Mouse (Mus musculus) neural tube, embryonic 11.5 days (tissue): ENCODE measurements around the gene Arhgap30. TPM values are rescaled to one million over a fixed set of nuclear protein-coding genes. Genes with fewer than 3 reads are reported as not detected.

Experiments
- ATAC-seq: fragments of 200-750 bp; cut with Nextera tagmentation; 2 replicates; pipeline ENCODE4 v1.8.0; 2017; ENCODE audit warnings: moderate number of reproducible peaks, mild to moderate bottlenecking, moderate TSS enrichment, moderate library complexity; ENCODE audit not compliant: insufficient read depth, low FRiP score, low TSS enrichment
- DNase-seq: peaks from one replicate; pipeline ENCODE4 v3.0.0-alpha.2; 2015; ENCODE audit warnings: low spot score
- H3K27ac ChIP-seq: fragments of 300-500 bp; sonication (generic); 2 replicates; pipeline ENCODE4 v1.5.1; 2014; ENCODE audit warnings: low read depth, mild to moderate bottlenecking, low read length
- H3K27me3 ChIP-seq: fragments of 300-500 bp; sonication (generic); 2 replicates; pipeline ENCODE4 v1.6.1; 2014; ENCODE audit warnings: mild to moderate bottlenecking, low read length, mixed read lengths; ENCODE audit not compliant: control insufficient read depth, insufficient read depth
- H3K36me3 ChIP-seq: fragments of 300-500 bp; sonication (generic); 2 replicates; pipeline ENCODE4 v1.6.1; 2014; ENCODE audit warnings: mild to moderate bottlenecking, low read length, moderate library complexity, mixed read lengths; ENCODE audit not compliant: control insufficient read depth, insufficient read depth
- H3K4me1 ChIP-seq: fragments of 300-500 bp; sonication (generic); 2 replicates; pipeline ENCODE4 v1.6.1; 2014; ENCODE audit warnings: low read length, mixed read lengths; ENCODE audit not compliant: control insufficient read depth, insufficient read depth
- H3K4me2 ChIP-seq: fragments of 300-500 bp; sonication (generic); 2 replicates; pipeline ENCODE4 v1.6.1; 2014; ENCODE audit warnings: low read depth, mild to moderate bottlenecking, moderate library complexity
- H3K4me3 ChIP-seq: fragments of 300-500 bp; sonication (generic); 2 replicates; pipeline ENCODE4 v1.5.1; 2014; ENCODE audit warnings: low read depth, low read length
- H3K9ac ChIP-seq: fragments of 300-500 bp; sonication (generic); 2 replicates; pipeline ENCODE4 v1.6.1; 2014; ENCODE audit warnings: mild to moderate bottlenecking, low read length
- H3K9me3 ChIP-seq: fragments of 300-500 bp; sonication (generic); 2 replicates; pipeline ENCODE4 v1.6.1; 2016; ENCODE audit warnings: low read length; ENCODE audit not compliant: control insufficient read depth
- WGBS: fragments of 180-500 bp; shearing (Covaris S2); extraction: QIAGEN DNeasy Blood & Tissue Kit; methylation state at CpG from one replicate; pipeline ENCODE4 v1.1.7; 2014; 5-methylcytosine and 5-hydroxymethylcytosine counted together
- polyA plus RNA-seq: library from polyadenylated mRNA; unstranded; fragments of >200 nt; fragmentation: Nextera tagmentation; extraction: Ambion mirVana; gene quantifications from 2 replicates; pipeline ENCODE4 v1.2.1, GENCODE M21; 2014

Gene Arhgap30
- polyA plus RNA-seq, 1 experiment from 2014 or later = 0.78 TPM

- ATAC-seq (no peak), DNase-seq (no peak)
- H3K27me3 ChIP-seq = no peaks in the 10 kb centered on the region
- no peaks in the 10 kb centered on the region for H3K4me1 ChIP-seq
- H3K4me2 ChIP-seq = no peak overlapping the region
- H3K36me3 ChIP-seq = no peaks in the 10 kb centered on the region
- no peak overlapping the region for H3K27ac ChIP-seq
- H3K4me3 ChIP-seq = no peak overlapping the region
- H3K9me3 ChIP-seq = no peaks in the 10 kb centered on the region
- 78% methylated on average over 6 of the region's 6 CpGs for WGBS
- H3K9ac ChIP-seq = no peak overlapping the region
Measured at GRCm38 (mm10) chr1:171454926-171455325, 66.2 kb downstream of the Arhgap30 start.

- no peaks in the 10 kb centered on the region for H3K27me3 ChIP-seq
- H3K9ac ChIP-seq = no peak overlapping the region
- no peaks in the 10 kb centered on the region for H3K36me3 ChIP-seq
- H3K4me3 ChIP-seq = no peak overlapping the region
- no peak for ATAC-seq
- H3K27ac ChIP-seq = no peak overlapping the region
- H3K4me1 ChIP-seq = no peaks in the 10 kb centered on the region
- H3K9me3 ChIP-seq = no peaks in the 10 kb centered on the region
- 100% methylated on average over 1 of the region's 1 CpGs for WGBS
- no peak for DNase-seq
- H3K4me2 ChIP-seq = no peak overlapping the region
Measured at GRCm38 (mm10) chr1:171457568-171457967, 68.8 kb downstream of the Arhgap30 start.

- no peak overlapping the region for H3K9ac ChIP-seq
- H3K4me3 ChIP-seq = no peak overlapping the region
- DNase-seq (no peak), ATAC-seq (no peak)
- no peaks in the 10 kb centered on the region for H3K9me3 ChIP-seq
- WGBS = 53% methylated on average over 5 of the region's 5 CpGs
- H3K27me3 ChIP-seq = no peaks in the 10 kb centered on the region
- H3K27ac ChIP-seq = no peak overlapping the region
- H3K4me2 ChIP-seq = no peak overlapping the region
- H3K36me3 ChIP-seq = no peaks in the 10 kb centered on the region
- H3K4me1 ChIP-seq = no peaks in the 10 kb centered on the region
Measured at GRCm38 (mm10) chr1:171459791-171460190, 71.0 kb downstream of the Arhgap30 start.

Other genes with a start within 250 kb of the Arhgap30 start
- gene Sdhc, start 238.4 kb upstream of the Arhgap30 start, polyA plus RNA-seq = 280 and 291 TPM in 2 replicates
- 2.9 and 4.2 TPM in 2 replicates for gene Mpz, start 238.2 kb upstream of the Arhgap30 start, polyA plus RNA-seq
- gene Pcp4l1, start 192.7 kb upstream of the Arhgap30 start, polyA plus RNA-seq = 3.8 and 4.8 TPM in 2 replicates
- 0.23 TPM in 1 of 2 replicates, not detected in the other for gene Nr1i3, start 175.0 kb upstream of the Arhgap30 start, polyA plus RNA-seq
- gene Tomm40l, start 166.4 kb upstream of the Arhgap30 start, polyA plus RNA-seq = 24.8 and 36.6 TPM in 2 replicates
- gene Apoa2, start 163.9 kb upstream of the Arhgap30 start, polyA plus RNA-seq = 4.6 and 4.9 TPM in 2 replicates
- 14.4 and 15.0 TPM in 2 replicates for gene Fcer1g, start 154.6 kb upstream of the Arhgap30 start, polyA plus RNA-seq
- gene Adamts4, start 138.5 kb upstream of the Arhgap30 start, polyA plus RNA-seq = 4.7 and 5.0 TPM in 2 replicates
- 242 and 286 TPM in 2 replicates for gene Ndufs2, start 137.6 kb upstream of the Arhgap30 start, polyA plus RNA-seq
- gene B4galt3, start 118.6 kb upstream of the Arhgap30 start, polyA plus RNA-seq = 67.4 and 70.6 TPM in 2 replicates
- 55.6 and 65.3 TPM in 2 replicates for gene Ppox, start 107.8 kb upstream of the Arhgap30 start, polyA plus RNA-seq
- 90.3 and 104 TPM in 2 replicates for gene Usp21, start 101.0 kb upstream of the Arhgap30 start, polyA plus RNA-seq
- 102 and 103 TPM in 2 replicates for gene Ufc1, start 93.9 kb upstream of the Arhgap30 start, polyA plus RNA-seq
- 50.4 and 57.6 TPM in 2 replicates for gene Dedd, start 59.8 kb upstream of the Arhgap30 start, polyA plus RNA-seq
- gene Nit1, start 43.3 kb upstream of the Arhgap30 start, polyA plus RNA-seq = 30.7 and 34.0 TPM in 2 replicates
- gene Pfdn2, start 43.3 kb upstream of the Arhgap30 start, polyA plus RNA-seq = 61.2 and 68.0 TPM in 2 replicates
- gene Klhdc9, start 28.2 kb upstream of the Arhgap30 start, polyA plus RNA-seq = 2.1 and 2.2 TPM in 2 replicates
- 1.1 and 1.7 TPM in 2 replicates for gene Nectin4, start 18.9 kb upstream of the Arhgap30 start, polyA plus RNA-seq
- 151 and 162 TPM in 2 replicates for gene Usf1, start 22.4 kb downstream of the Arhgap30 start, polyA plus RNA-seq
- gene Tstd1, start 29.9 kb downstream of the Arhgap30 start, polyA plus RNA-seq = 3.6 and 3.8 TPM in 2 replicates
- gene F11r, start 48.6 kb downstream of the Arhgap30 start, polyA plus RNA-seq = 16.9 and 21.0 TPM in 2 replicates
- gene Alyref2, start 114.5 kb downstream of the Arhgap30 start, polyA plus RNA-seq = 13.2 and 15.7 TPM in 2 replicates
- gene Itln1, start 146.3 kb downstream of the Arhgap30 start, polyA plus RNA-seq = not detected in 2 replicates
- 0.12 TPM in 1 of 2 replicates, not detected in the other for gene Cd244a, start 170.2 kb downstream of the Arhgap30 start, polyA plus RNA-seq
- gene Ly9, start 218.5 kb downstream of the Arhgap30 start, polyA plus RNA-seq = not detected in 2 replicates